Mouse (Mus musculus): ENCODE measurements around the gene Catsper3.

GRCm38 (mm10) chr13:55826008-55826671 lies 41.8 kb downstream of the Catsper3 start:
- TF ChIP-seq CTCF (IDR thresholded peaks at IDR 0.05; ENCODE audit: low read depth, low read length) (no peak), GATA1 (IDR thresholded peaks at IDR 0.05; ENCODE audit: borderline replicate concordance, low read length) (no peak), TAL1 (conservative IDR thresholded peaks at IDR 0.05; ENCODE audit: low read depth, low read length) (no peak), POLR2AphosphoS5 (IDR thresholded peaks at IDR 0.05; ENCODE audit: insufficient replicate concordance, low read depth, low read length) (no peak), GATA2 (IDR thresholded peaks at IDR 0.05; ENCODE audit: borderline replicate concordance, low read depth, low read length) (no peak)
